Mouse (Mus musculus) liver, embryonic 11.5 days (tissue): ENCODE data around the gene Cep152. TPM values are rescaled to one million over a fixed set of nuclear protein-coding genes. Genes with fewer than 3 reads are reported as not detected.

Experiments used
- ATAC-seq: fragments of 200-750 bp; cut with Nextera tagmentation; replicated peaks from 2 replicates; pipeline ENCODE4 v1.8.0; 2017; ENCODE audit warnings: moderate number of reproducible peaks, mild to moderate bottlenecking, moderate TSS enrichment, moderate library complexity; ENCODE audit not compliant: low FRiP score
- DNase-seq: peaks from one replicate; pipeline ENCODE4 v3.0.0-alpha.2; 2017; ENCODE audit warnings: low spot score
- H3K27ac ChIP-seq: fragments of 300-500 bp; sonication (generic); 2 replicates; pipeline ENCODE4 v1.5.1; 2014; ENCODE audit warnings: mild to moderate bottlenecking, low read depth, low read length, control low read depth
- H3K27me3 ChIP-seq: fragments of 300-500 bp; sonication (generic); replicated peaks from 2 replicates; pipeline ENCODE4 v1.6.1; 2014; ENCODE audit warnings: low read length, mixed read lengths; ENCODE audit not compliant: control insufficient read depth, insufficient read depth
- H3K36me3 ChIP-seq: fragments of 300-500 bp; sonication (generic); 2 replicates; pipeline ENCODE4 v1.6.1; 2014; ENCODE audit warnings: mild to moderate bottlenecking, low read length, moderate library complexity, mixed read lengths; ENCODE audit not compliant: control insufficient read depth, insufficient read depth
- H3K4me1 ChIP-seq: fragments of 300-500 bp; sonication (generic); replicated peaks from 2 replicates; pipeline ENCODE4 v1.6.1; 2014; ENCODE audit warnings: low read length, mixed read lengths; ENCODE audit not compliant: control insufficient read depth, insufficient read depth
- H3K4me2 ChIP-seq: fragments of 300-500 bp; sonication (generic); 2 replicates; pipeline ENCODE4 v1.6.1; 2014; ENCODE audit warnings: mild to moderate bottlenecking, control low read depth, moderate library complexity
- H3K4me3 ChIP-seq: fragments of 300-500 bp; sonication (generic); 2 replicates; pipeline ENCODE4 v1.5.1; 2014; ENCODE audit warnings: low read depth, low read length, control low read depth
- H3K9ac ChIP-seq: fragments of 300-500 bp; sonication (generic); 2 replicates; pipeline ENCODE4 v1.6.1; 2014; ENCODE audit warnings: low read depth, low read length, control low read depth
- H3K9me3 ChIP-seq: fragments of 300-500 bp; sonication (generic); 2 replicates; pipeline ENCODE4 v1.6.1; 2016; ENCODE audit warnings: low read length, inconsistent platforms, mixed read lengths; ENCODE audit not compliant: control insufficient read depth
- WGBS: fragments of 180-500 bp; shearing (Covaris S2); extraction: QIAGEN DNeasy Blood & Tissue Kit; methylation state at CpG from one replicate; pipeline ENCODE4 v1.1.7; 2014; 5-methylcytosine and 5-hydroxymethylcytosine counted together
- polyA plus RNA-seq: library from polyadenylated mRNA; unstranded; fragments of >200 nt; fragmentation: Nextera tagmentation; extraction: Ambion mirVana; gene quantifications from 2 replicates; pipeline ENCODE4 v1.2.1, GENCODE M21; 2014

Gene Cep152
- 8.1 and 9.1 TPM in 2 replicates for polyA plus RNA-seq

- Histone ChIP-seq H3K4me1 (peaks cover 19% of the 10 kb centered on the region), H3K4me3 (peak within 1 kb of the TSS; percentile 81), H3K9ac (peak within 1 kb of the TSS; percentile 87), H3K27me3 (no peaks in the 10 kb centered on the region), H3K27ac (peak within 1 kb of the TSS; percentile 56; the same call in 1 of the 2 replicates), H3K9me3 (no peaks in the 10 kb centered on the region), H3K4me2 (peak within 1 kb of the TSS; percentile 86), H3K36me3 (peaks cover 7% of the 10 kb centered on the region)
- peak; percentile 100 for ATAC-seq
- peak; percentile 95 for DNase-seq
- under 1% methylated on average over 50 of the region's 50 CpGs for WGBS
These were observed at the start of gene Cep152 for GRCm38 (mm10) chr2:125624837-125625351. Cep152 (minus strand) TSS chr2:125625113.

- peak; percentile 88 for ATAC-seq
- Histone ChIP-seq H3K27me3 (no peaks in the 10 kb centered on the region), H3K36me3 (no peaks in the 10 kb centered on the region), H3K9ac (peak within 1 kb of the TSS; percentile 83), H3K4me2 (peak within 1 kb of the TSS; percentile 81), H3K9me3 (no peaks in the 10 kb centered on the region), H3K4me3 (peak within 1 kb of the TSS; percentile 69), H3K27ac (peak within 1 kb of the TSS; percentile 82), H3K4me1 (peaks cover 2% of the 10 kb centered on the region; the same call in 1 of the 2 replicates)
- WGBS: under 1% methylated on average over 79 of the region's 79 CpGs
- DNase-seq: peak; percentile 77
These were observed 48.2 kb upstream of the Cep152 start, which contains the start of gene Eid1 for GRCm38 (mm10) chr2:125672957-125673631. Eid1 (plus strand) TSS chr2:125673095.

GRCm38 (mm10) chr2:125672568-125672956 is 47.6 kb upstream of the Cep152 start:
- H3K9me3 ChIP-seq: no peaks in the 10 kb centered on the region
- H3K36me3 ChIP-seq: no peaks in the 10 kb centered on the region
- H3K4me3 ChIP-seq: peak overlapping the region; percentile 69
- H3K4me2 ChIP-seq: peak overlapping the region; percentile 81
- peak; percentile 53 for ATAC-seq
- DNase-seq: no peak
- H3K27ac ChIP-seq: peak overlapping the region; percentile 82; the same call in 1 of the 2 replicates
- WGBS: 28% methylated on average over 9 of the region's 20 CpGs
- H3K9ac ChIP-seq: peak overlapping the region; percentile 83
- peaks cover 2% of the 10 kb centered on the region for H3K4me1 ChIP-seq
- H3K27me3 ChIP-seq: no peaks in the 10 kb centered on the region

- H3K27me3 ChIP-seq: no peaks in the 10 kb centered on the region
- no peaks in the 10 kb centered on the region for H3K36me3 ChIP-seq
- H3K4me3 ChIP-seq: no peak overlapping the region
- no peaks in the 10 kb centered on the region for H3K9me3 ChIP-seq
- H3K4me2 ChIP-seq: no peak overlapping the region
- no peak overlapping the region for H3K27ac ChIP-seq
- DNase-seq: no peak
- H3K4me1 ChIP-seq: peaks cover 8% of the 10 kb centered on the region
- no peak for ATAC-seq
- WGBS: 42% methylated on average over 1 of the region's 1 CpGs
- no peak overlapping the region for H3K9ac ChIP-seq
These were observed 45.9 kb upstream of the Cep152 start for GRCm38 (mm10) chr2:125670846-125671245.

- DNase-seq: no peak
- no peak for ATAC-seq
- Histone ChIP-seq H3K4me3 (no peak overlapping the region), H3K36me3 (no peaks in the 10 kb centered on the region), H3K9me3 (no peaks in the 10 kb centered on the region), H3K27ac (peak overlapping the region; percentile 0; the same call in 1 of the 2 replicates), H3K4me1 (peaks cover 11% of the 10 kb centered on the region), H3K9ac (no peak overlapping the region), H3K27me3 (no peaks in the 10 kb centered on the region), H3K4me2 (no peak overlapping the region)
- WGBS: 74% methylated on average over 7 of the region's 7 CpGs
These were observed 42.8 kb upstream of the Cep152 start for GRCm38 (mm10) chr2:125667721-125668120.

GRCm38 (mm10) chr2:125667184-125667583 is 42.3 kb upstream of the Cep152 start:
- Histone ChIP-seq H3K27me3 (no peaks in the 10 kb centered on the region), H3K36me3 (no peaks in the 10 kb centered on the region), H3K9me3 (no peaks in the 10 kb centered on the region), H3K27ac (peak overlapping the region; percentile 0; the same call in 1 of the 2 replicates), H3K4me1 (peaks cover 11% of the 10 kb centered on the region), H3K9ac (no peak overlapping the region), H3K4me2 (peak overlapping the region; percentile 36; the same call in 1 of the 2 replicates), H3K4me3 (no peak overlapping the region)
- DNase-seq (no peak), ATAC-seq (peak; percentile 68)
- WGBS: 21% methylated on average over 5 of the region's 5 CpGs

GRCm38 (mm10) chr2:125666668-125667067 is 41.8 kb upstream of the Cep152 start:
- DNase-seq (no peak), ATAC-seq (no peak)
- Histone ChIP-seq H3K4me1 (peaks cover 11% of the 10 kb centered on the region), H3K9me3 (no peaks in the 10 kb centered on the region), H3K9ac (no peak overlapping the region), H3K4me2 (no peak overlapping the region; the same call in 1 of the 2 replicates), H3K27ac (peak overlapping the region; percentile 52; the same call in 1 of the 2 replicates), H3K27me3 (no peaks in the 10 kb centered on the region), H3K36me3 (no peaks in the 10 kb centered on the region), H3K4me3 (no peak overlapping the region)
- WGBS: 54% methylated on average over 4 of the region's 4 CpGs

- H3K4me3 ChIP-seq: no peak overlapping the region
- peaks cover 11% of the 10 kb centered on the region for H3K4me1 ChIP-seq
- DNase-seq: no peak
- no peaks in the 10 kb centered on the region for H3K36me3 ChIP-seq
- 65% methylated on average over 4 of the region's 4 CpGs for WGBS
- no peaks in the 10 kb centered on the region for H3K27me3 ChIP-seq
- peak overlapping the region; percentile 52 for H3K27ac ChIP-seq
- peak overlapping the region; percentile 29; the same call in 1 of the 2 replicates for H3K4me2 ChIP-seq
- peak; percentile 88 for ATAC-seq
- H3K9ac ChIP-seq: no peak overlapping the region
- no peaks in the 10 kb centered on the region for H3K9me3 ChIP-seq
These were observed 41.0 kb upstream of the Cep152 start for GRCm38 (mm10) chr2:125665909-125666308.
